Mouse (Mus musculus): ENCODE data around the gene Creb3.
"Not testable (repeated sequence)": the region's sequence is repeated elsewhere in the genome, so short reads cannot be mapped to it uniquely, and the experiment has no call there.

The Creb3 gene

DNA sequence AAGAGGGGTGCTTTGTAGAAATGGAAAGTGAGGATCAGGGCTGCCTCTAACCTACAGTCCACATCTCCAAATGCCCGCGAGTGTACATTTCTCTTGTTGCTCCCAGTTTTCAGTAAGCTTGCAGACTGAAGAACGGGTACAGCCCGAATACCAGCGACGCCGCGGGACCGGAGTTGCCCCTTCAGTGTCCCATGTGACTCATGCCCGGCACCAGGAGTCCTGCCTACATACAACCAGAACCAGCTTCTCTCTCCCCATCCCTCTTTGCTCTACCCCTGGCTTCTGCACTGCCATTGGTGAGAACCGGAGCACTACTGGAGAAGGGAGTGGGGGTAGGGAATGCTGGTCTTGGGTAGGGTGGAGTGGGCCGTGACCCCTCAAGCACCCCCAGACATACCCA is 19.2 kb downstream of the Creb3 start:
- DNase-seq (ENCODE audit: extremely low read depth, low read depth, low spot score) = no peak

- no peak for DNase-seq (ENCODE audit: extremely low read depth, low read depth, low spot score)
Measured at GRCm38 (mm10) chr4:43582241-43582640, 20.1 kb downstream of the Creb3 start.

- DNase-seq (ENCODE audit: extremely low read depth, low read depth, low spot score) = no peak
Measured at GRCm38 (mm10) chr4:43583421-43583820, 21.3 kb downstream of the Creb3 start.

DNA sequence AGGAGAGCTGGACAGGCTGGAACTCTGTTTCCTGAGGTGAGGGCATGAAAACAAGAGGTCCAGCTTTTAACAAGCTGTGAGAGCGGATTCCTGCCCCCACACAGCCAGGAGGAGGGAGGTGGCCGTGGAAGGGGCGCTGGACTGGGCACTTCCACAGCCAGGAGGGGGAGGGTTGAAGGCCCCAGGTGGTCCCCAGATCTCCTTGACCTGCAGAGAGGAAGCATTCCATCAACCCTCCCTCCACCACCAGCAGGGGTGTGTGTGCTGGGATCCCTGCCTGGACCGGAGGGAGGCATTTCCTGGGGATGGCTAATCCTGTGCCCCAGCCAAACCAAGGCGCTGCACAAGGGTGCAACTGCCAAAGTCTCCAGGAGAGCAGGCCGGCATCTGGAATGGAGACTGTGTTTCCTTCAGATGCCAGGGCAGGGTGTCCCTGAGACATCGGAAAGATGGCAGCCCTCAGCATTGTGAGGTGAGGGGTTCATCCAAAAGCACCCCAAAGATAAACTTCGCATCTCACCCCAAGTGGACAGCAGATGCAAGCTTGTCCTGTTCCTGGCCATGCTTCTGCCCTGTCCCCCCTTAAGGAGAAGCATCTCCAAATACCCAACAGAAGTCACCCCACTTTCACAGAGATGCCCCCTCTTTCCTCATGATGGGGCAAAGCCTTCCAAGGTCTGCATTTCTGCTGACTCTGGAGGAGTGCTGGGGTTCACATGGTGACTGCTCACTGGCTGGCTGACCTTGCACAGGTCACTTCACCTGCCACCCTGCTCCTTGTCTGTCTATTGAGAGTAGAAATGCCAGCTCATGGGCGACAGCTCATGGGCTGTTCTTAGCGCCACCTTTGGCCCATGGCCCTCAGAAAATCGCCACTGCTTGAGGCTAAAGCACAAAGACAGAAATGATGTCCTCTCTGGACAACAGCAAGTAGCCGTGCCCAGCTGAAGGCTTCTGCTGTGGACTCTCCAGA is 22.6 kb downstream of the Creb3 start, which contains the start of gene Msmp:
Msmp (minus strand) TSS at position 51 of the 973 bp plus-strand sequence.
- DNase-seq (ENCODE audit: extremely low read depth, low read depth, low spot score) = no peak

- DNase-seq (ENCODE audit: extremely low read depth, low read depth, low spot score) = no peak
Measured at GRCm38 (mm10) chr4:43585682-43586081, 23.6 kb downstream of the Creb3 start.

- no peak for DNase-seq (ENCODE audit: extremely low read depth, low read depth, low spot score)
Measured at GRCm38 (mm10) chr4:43586411-43586810, 24.3 kb downstream of the Creb3 start.

DNA sequence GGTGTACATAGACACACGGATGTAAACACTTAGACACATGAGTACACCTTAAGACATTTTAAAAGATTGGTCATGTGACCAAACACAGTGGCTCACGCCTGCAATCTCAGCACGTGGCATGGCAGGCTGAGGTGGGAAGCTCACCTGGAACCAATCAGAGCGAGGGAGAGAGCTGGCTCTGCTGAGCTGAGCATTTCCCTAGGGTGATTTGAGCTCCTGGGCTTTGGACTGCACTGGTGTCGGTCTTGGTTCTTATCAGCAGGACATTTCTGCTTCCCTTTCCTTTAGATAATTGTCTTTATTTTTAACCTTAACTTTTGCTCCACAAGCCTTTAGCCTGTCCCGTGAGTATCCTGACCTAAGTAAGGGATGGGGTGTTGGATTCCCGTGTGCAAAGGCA is 25.5 kb downstream of the Creb3 start:
- DNase-seq (ENCODE audit: extremely low read depth, low read depth, low spot score) = no peak

- DNase-seq (ENCODE audit: extremely low read depth, low read depth, low spot score) = no peak
Measured at GRCm38 (mm10) chr4:43591543-43591942, 29.4 kb downstream of the Creb3 start.

DNA sequence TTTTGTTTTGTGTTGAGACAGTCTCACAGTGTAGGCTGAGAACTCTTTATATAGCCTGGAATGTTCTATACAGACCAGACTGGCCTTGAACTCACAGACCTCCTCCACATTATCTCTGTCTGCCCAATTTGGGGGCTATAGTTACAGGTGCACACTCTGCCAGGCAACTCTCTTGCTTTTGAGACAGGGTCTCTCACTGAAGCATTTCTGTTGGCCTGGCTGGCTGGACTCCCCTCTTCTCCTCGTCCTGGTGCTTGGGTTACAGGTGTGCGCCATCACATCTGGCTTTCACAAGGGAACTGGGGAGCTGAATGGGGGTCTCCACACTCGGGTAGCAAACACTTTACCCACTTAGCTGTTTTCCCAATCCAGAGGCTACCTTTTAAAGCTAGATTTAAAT is 29.8 kb downstream of the Creb3 start:
- DNase-seq (ENCODE audit: extremely low read depth, low read depth, low spot score) = no peak

DNA sequence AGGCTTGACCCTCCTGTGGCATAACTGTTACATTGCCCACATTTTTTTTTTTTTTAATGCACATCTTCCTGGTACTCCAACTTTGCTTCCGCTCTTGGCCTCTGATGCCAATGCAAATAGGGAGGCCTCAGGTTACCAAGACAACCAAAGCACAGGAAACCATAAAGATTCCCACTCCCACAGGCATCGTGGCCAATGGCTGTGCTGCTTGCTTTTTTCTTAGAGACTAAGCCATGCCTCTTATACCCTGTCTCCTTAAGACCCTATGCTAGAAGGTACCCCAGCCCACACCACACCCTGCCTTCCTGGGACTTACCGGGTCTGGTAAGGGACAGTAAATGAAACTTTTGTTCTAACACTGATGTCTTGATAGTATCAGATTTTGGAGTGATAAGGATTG is 31.3 kb downstream of the Creb3 start:
- no peak for DNase-seq (ENCODE audit: extremely low read depth, low read depth, low spot score)

DNA sequence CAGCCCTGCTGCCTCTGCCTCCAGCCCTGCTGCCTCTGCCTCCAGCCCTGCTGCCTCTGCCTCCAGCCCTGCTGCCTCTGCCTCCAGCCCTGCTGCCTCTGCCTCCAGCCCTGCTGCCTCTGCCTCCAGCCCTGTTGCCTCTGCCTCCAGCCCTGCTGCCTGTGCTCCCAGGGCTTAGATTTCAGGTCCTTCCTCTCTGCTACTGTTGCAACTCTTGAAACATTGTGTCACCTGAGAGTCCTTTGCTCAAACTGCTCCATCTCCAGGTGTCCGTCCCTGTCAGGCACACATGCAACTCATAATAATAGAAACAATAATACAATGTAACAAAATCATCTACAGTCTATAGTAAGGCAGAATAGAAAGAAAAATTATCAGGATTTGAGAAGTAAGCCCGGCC is 34.5 kb downstream of the Creb3 start:
- DNase-seq (ENCODE audit: extremely low read depth, low read depth, low spot score) = not testable (repeated sequence)

DNA sequence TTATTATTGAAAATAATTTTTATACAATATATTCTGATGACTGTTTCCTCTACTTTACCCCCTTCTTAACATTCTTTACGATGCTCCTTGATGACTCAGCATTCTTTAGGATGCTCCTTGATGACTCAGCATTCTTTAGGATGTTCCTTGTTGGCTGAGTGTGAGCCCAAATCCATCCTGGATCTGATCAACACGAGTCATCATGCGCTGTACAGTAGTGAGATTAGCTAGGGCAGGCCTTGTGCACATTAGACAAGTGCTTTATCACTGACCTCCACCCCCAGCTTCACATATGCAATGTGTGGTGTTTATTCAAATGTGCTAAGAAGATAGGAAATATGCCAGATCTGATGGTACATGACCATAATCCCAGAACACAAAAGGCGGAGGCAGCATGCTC is 36.1 kb downstream of the Creb3 start:
- no peak for DNase-seq (ENCODE audit: extremely low read depth, low read depth, low spot score)

DNA sequence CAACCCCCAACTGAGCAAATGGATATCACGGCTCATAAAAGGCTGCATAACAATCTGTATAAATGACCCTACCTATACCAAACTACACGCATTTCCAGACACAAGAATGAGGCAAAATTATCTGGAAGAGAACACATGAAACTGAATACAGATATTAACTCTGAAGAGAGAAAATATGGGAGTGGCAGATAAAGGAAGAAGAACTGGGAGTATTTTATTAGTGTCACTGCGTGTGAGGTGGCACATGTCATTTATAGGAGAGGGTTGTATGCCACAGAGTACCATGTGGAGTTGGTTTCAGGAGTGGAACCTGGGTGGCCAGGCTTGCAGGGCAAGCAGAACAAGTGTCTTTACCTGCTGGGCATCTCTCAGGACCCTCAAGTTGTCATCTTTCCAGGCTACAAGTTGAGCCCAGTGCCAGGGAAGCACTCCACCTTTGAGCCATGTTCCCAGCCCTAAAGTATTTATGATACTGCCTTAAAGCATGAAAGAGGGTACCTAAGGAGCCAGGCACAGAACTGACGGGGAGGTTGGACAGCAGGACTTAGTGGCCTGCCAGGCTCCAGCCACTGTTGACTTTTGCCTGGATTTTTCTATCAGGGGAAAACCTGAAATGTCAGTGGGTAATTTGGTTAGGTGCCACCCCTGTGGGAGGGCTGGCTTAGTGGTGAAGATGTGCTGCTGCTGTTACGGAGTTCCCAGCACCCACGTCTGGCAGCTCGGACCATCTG is 36.7 kb downstream of the Creb3 start:
- no peak for DNase-seq (ENCODE audit: extremely low read depth, low read depth, low spot score)

GRCm38 (mm10) chr4:43600195-43600934 is 38.2 kb downstream of the Creb3 start:
- DNase-seq (ENCODE audit: extremely low read depth, low read depth, low spot score) = no peak

GRCm38 (mm10) chr4:43604099-43604498 is 42.0 kb downstream of the Creb3 start:
- DNase-seq (ENCODE audit: extremely low read depth, low read depth, low spot score) = no peak

- DNase-seq (ENCODE audit: extremely low read depth, low read depth, low spot score) = no peak
Measured at GRCm38 (mm10) chr4:43604751-43605685, 42.9 kb downstream of the Creb3 start.

- no peak for DNase-seq (ENCODE audit: extremely low read depth, low read depth, low spot score)
Measured at GRCm38 (mm10) chr4:43612534-43612933, 50.4 kb downstream of the Creb3 start.

DNA sequence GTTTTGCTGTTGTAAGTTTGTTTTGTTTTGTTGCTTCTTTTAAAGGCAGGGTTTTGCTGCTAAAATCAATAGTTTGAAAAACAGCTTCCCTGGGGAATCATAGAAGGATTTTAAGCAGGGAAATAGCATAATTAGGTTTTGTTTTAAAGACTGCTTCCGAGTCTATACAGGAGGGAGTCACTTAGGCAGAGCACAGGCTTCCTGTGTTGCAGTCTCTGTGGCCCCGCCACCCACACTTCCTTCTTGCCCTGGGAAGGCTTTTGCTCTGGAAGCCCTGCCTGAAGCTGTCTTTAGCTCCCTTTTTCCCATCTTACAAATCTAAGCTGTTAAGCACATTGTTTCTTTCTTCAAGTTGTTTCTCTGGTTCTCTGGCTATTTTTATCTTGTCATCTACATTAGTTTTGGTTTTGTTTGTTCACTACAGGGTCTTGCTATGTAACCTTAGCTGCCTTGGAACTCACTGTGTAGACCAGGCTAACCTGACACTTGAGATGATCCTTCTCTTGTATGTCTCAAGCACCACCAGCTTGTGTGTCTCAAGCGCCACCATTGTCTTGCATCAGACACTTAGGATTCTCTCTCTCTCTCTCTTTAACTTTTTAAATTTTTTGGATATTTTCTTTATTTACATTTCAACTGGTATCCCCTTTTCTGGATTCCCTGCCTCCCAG is 51.1 kb downstream of the Creb3 start:
- no peak for DNase-seq (ENCODE audit: extremely low read depth, low read depth, low spot score)
